Mouse (Mus musculus) thymus, postnatal 10 days (tissue): ENCODE data around the gene Ltbp2.

Source experiments
- DNase-seq, 2 experiments: peaks; one replicate each; pipeline ENCODE4 v3.0.0; 2021; ENCODE audit warnings: low spot score in 2 of 2

The Ltbp2 gene

GRCm38 (mm10) chr12:84880091-84880490, 3.8 kb upstream of the Ltbp2 start:
- DNase-seq, result no peak

- peak in 1 of 2 experiments; percentile 13 for DNase-seq
Observed at GRCm38 (mm10) chr12:84875761-84876480, 411 bp downstream of the Ltbp2 start.

- no peak for DNase-seq
Observed at GRCm38 (mm10) chr12:84873434-84873833, 2.9 kb downstream of the Ltbp2 start.

- no peak for DNase-seq
Observed at GRCm38 (mm10) chr12:84872310-84872709, 4.0 kb downstream of the Ltbp2 start.

GRCm38 (mm10) chr12:84865431-84865830, 10.9 kb downstream of the Ltbp2 start:
- no peak for DNase-seq

- DNase-seq, result no peak
Observed at GRCm38 (mm10) chr12:84864801-84865200, 11.5 kb downstream of the Ltbp2 start.

DNA sequence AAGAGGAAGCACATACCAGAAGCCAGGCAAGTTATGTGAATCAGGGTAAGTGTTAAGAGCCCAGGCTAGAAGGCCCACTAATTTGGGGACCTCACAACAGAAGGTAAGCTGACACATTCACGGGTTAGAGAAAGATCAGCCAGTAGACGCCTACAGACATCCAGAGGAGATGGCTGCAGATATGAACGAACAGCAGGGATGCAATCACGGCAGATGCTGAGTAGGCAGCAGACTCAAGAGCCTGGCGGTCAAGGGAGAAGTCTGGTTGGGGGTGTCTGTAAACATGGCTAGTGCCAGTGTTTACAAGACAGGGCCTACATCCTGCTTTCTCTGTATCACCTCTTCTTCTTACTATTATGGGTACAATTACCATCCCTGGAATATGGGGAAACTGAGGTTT, 13.1 kb downstream of the Ltbp2 start:
- DNase-seq, result no peak

DNA sequence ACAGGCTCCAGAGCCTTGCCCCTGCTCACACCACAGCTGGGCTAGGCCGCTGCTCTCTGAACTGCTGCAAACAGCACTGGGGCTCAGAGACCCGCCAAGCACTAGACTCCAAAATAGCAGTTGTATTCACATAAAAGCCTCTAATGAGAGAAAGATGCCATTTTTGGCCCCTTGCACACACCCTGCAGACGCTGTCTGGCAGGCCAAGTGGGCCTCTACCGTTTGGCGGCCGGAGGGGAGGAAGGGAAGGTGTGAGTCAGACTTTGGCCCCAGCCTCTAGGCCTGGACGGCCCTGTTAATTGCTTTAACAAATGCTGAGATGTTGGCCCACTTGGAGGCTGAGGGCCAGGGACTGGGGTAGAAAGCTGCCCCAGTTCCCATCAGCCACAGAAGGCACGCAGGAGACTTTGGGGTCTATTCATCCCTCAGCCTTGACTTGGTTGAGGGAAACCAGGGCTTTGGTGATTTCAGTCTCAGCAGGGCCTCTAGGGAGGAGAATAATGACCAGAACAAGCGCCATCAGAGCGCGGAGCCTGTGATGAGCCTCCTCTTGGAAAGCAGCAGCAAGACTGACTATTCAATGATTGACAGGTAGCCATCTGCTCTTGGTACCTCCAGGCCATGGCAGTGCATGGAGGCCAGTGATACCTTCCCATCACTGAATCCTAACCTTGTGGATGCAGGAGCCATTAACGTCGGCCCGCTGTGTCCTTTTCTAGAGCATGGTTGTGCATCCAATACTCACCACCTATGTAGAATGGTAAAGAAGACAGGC, 14.0 kb downstream of the Ltbp2 start:
- DNase-seq, result no peak

- DNase-seq, result no peak
Observed at GRCm38 (mm10) chr12:84858149-84859113, 17.9 kb downstream of the Ltbp2 start.

DNA sequence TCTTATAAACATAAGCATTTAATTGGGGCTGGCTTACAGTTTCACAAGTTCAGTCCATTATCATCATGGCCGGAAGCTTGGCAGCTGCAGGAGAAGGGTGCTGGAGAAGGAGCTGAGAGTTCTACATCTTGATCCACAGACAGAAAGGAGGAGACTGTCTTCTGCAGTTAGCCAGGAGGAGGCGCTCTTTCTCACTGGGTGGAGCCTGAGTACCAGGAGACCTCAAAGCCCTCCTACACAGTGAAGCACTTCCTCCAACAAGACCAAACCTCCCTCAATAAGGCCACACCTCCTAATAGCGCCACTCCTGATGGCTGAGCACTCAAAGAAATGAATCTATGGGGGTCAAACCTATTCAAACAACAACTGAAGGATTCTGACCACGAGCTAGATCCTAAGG, 18.6 kb downstream of the Ltbp2 start:
- DNase-seq, result no peak

DNA sequence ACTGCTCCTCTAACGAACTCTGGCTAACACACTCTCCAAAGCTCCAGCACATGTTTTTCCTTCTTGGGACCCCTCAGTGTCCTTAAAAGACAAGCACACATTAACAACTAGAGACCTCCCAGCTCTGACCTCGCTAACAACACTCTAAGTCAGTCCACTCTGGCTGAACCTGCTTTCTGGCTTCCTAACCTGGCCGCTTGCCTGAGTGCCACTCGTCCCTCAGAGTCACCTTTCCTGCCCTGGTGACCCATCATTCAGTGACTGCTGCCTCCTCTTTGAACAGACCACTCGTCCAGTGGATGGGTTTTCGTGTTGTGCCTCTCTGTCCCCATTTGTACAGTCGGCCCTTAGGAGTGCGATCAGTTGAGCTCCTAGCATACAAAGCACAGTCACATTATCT, 19.8 kb downstream of the Ltbp2 start:
- no peak for DNase-seq

- DNase-seq, result no peak
Observed at GRCm38 (mm10) chr12:84855084-84855625, 21.2 kb downstream of the Ltbp2 start.

GRCm38 (mm10) chr12:84854392-84855033, 21.8 kb downstream of the Ltbp2 start:
- no peak for DNase-seq

- DNase-seq, result no peak
Observed at GRCm38 (mm10) chr12:84851403-84852040, 24.8 kb downstream of the Ltbp2 start.

GRCm38 (mm10) chr12:84847882-84848281, 28.4 kb downstream of the Ltbp2 start:
- DNase-seq, result no peak

DNA sequence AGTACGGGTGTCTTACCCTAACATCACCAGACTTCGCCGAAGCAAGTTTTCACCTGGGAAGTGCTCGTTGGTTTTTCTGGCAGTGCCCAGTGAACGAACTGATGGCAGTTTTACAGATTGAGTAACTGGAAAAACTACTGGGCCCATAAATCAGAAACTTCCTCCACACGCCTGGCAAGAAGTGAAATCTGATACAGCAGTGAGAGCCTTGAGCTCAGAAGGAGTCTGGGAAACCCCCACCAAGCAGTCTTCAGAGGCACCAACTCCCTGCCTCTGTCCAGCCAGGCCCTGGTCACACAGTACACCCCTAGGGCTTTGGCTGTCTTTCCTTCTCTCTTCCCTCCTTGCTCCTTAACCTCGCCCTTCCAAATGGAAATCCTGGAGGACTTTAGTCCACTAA, 28.9 kb downstream of the Ltbp2 start:
- DNase-seq, result no peak

DNA sequence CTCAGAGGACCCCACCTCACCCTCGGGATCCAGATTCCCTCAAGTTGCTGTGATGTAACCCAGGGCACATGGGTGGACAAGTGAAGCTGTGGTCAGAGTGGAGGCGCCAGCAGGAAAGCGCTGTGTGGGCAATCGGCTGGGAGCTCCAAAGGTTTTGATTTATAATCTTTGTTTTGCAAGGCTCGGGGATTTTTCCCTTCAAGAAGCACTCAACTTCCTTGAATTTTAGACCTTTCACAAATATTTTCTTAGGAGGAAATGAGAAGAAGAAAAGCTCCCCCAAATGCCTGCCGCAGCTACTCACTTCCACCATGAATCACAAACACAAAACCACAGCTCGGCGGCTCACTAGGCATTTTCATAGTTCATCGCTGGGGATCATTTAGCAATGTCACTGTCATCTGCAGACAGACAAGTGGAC, 29.7 kb downstream of the Ltbp2 start:
- DNase-seq, result no peak

DNA sequence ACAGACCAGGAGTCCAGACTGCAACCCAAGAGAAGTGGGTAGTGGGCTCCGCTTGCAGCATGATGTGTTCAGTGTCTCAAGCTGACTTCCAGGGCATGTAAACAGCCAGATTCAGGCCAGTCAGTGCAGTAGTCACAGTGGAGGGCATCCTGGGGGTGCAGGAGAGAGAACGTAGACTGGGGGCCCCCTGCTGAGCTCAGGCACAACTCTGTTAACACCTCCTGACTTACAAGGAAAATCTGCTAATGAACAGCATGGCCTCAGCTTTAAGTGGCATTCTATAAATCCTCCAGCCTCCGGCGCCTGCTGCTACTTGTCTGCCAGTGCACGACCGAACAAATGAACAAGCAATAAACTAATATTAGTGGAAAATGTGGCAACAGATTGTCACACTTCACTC, 33.6 kb downstream of the Ltbp2 start:
- no peak for DNase-seq

DNA sequence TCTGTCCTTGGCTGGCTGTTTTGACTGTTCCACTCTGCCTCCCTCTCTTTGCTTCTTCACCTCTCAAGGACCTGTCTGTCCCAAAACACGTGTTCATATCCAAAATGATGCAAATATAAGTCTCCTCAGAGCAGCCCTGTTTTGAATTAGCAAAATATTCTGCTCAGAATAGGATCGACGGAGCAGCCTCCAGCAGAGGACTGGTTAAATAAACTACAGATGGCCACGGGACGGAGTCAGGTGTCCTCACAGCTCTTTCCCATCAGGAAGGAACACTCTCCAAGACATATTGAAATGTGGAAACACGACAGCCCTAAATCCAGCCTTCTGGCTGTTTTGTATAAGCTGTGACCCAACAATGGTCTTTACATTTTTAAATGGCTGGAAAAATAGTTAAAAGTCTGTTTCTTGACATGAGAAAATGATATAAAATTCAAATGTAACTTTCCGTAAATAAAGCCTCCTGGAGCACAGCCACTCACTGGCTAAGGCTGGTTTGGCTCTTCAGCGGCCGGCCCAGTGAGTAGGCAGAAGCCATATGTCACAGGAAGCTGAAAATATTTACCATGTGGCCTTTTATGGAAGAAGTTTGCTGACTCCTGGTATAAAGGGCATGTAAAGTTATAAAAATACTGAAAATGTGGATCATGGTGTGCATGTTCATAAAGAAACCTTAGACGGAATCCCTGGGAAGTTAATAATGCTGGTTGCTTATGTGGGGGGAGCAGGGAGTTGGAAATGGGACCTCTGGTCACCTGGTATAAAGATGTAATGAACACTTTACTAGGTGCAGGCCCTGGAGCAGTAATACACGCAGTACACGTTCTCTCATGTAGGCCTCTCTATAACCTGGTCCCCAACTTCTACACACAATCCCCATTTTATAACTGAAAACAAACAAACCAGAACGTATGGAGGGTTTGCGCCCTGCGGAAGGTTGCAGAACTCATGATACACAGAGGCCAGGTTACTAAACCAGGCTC, 34.9 kb downstream of the Ltbp2 start:
- DNase-seq, result no peak

- DNase-seq, result peak in 1 of 2 experiments; percentile 8
Observed at GRCm38 (mm10) chr12:84840734-84841133, 35.6 kb downstream of the Ltbp2 start.
